Mouse (Mus musculus) kidney, postnatal 0 days (tissue): Measurements from ENCODE around the gene Tfam. TPM values are rescaled to one million over a fixed set of nuclear protein-coding genes. Genes with fewer than 3 reads are reported as not detected.

Experiments
- ATAC-seq: fragments of 200-750 bp; cut with Nextera tagmentation; replicated peaks from 2 replicates; pipeline ENCODE4 v1.8.0; 2017; ENCODE audit warnings: low read depth, moderate number of reproducible peaks, moderate TSS enrichment, moderate library complexity; ENCODE audit not compliant: low FRiP score
- DNase-seq: peaks from one replicate; pipeline ENCODE4 v3.0.0-alpha.2; 2016; ENCODE audit warnings: low spot score
- H3K27ac ChIP-seq: fragments of 300-500 bp; sonication (generic); 2 replicates; pipeline ENCODE4 v1.5.1; 2014; ENCODE audit warnings: mild to moderate bottlenecking
- H3K27me3 ChIP-seq: fragments of 300-500 bp; sonication (generic); 2 replicates; pipeline ENCODE4 v1.6.1; 2014; ENCODE audit warnings: low read length, mixed read lengths; ENCODE audit not compliant: insufficient read depth
- H3K36me3 ChIP-seq: fragments of 300-500 bp; sonication (generic); 2 replicates; pipeline ENCODE4 v1.6.1; 2014; ENCODE audit warnings: low read length, mixed read lengths; ENCODE audit not compliant: insufficient read depth
- H3K4me1 ChIP-seq: fragments of 300-500 bp; sonication (generic); replicated peaks from 2 replicates; pipeline ENCODE4 v1.6.1; 2014; ENCODE audit warnings: antibody characterized with exemption, low read length, mixed read lengths; ENCODE audit not compliant: insufficient read depth
- H3K4me2 ChIP-seq: fragments of 300-500 bp; sonication (generic); 2 replicates; pipeline ENCODE4 v1.6.1; 2014; ENCODE audit warnings: mild to moderate bottlenecking, low read length, moderate library complexity, mixed read lengths
- H3K4me3 ChIP-seq: fragments of 300-500 bp; sonication (generic); replicated peaks from 2 replicates; pipeline ENCODE4 v1.5.1; 2014; ENCODE audit warnings: low read depth, low read length
- H3K9ac ChIP-seq: fragments of 300-500 bp; sonication (generic); 2 replicates; pipeline ENCODE4 v1.6.1; 2014; ENCODE audit warnings: low read depth, low read length
- H3K9me3 ChIP-seq: fragments of 300-500 bp; sonication (generic); replicated peaks from 2 replicates; pipeline ENCODE4 v1.6.1; 2016; ENCODE audit warnings: low read length, inconsistent platforms, mixed read lengths
- CTCF ChIP-seq: IDR thresholded peaks from 2 replicates; pipeline ENCODE4 v1.5.1; 2016; ENCODE audit warnings: antibody characterized with exemption, low read depth, mild to moderate bottlenecking, moderate library complexity
- WGBS: fragments of 180-500 bp; shearing (Covaris S2); extraction: QIAGEN DNeasy Blood & Tissue Kit; methylation state at CpG from one replicate; pipeline ENCODE4 v1.1.7; 2014; 5-methylcytosine and 5-hydroxymethylcytosine counted together
- polyA plus RNA-seq: library from polyadenylated mRNA; unstranded; fragments of >200 nt; fragmentation: Nextera tagmentation; extraction: Ambion mirVana; gene quantifications from 2 replicates; pipeline ENCODE4 v1.2.1, GENCODE M21; 2015

Tfam gene
- polyA plus RNA-seq, 1 experiment from 2014 or later = 75.2 TPM

DNA sequence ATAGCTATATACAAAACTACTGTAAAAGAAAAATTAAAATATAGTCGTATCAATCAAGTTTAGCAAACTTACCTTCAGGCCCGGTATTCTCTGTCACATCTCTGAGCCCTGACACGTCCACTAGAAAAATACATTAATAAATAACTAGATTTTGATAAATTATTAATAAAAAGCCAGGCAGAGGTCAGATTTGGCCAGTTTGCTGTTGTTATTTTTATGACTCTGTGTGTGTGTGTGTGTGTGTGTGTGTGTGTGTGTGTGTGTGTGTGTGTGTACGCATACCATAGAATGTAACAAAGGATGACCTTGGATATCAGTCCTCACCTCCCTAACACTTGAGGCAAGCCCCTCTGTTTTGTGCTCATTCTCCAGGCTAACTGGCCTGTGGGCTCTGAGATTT is 56.1 kb downstream of the Tfam start:
- H3K4me2 ChIP-seq = no peak overlapping the region
- H3K27ac ChIP-seq = peak overlapping the region; percentile 47; the same call in 1 of the 2 replicates
- no peak overlapping the region for H3K4me3 ChIP-seq
- no peaks in the 10 kb centered on the region for H3K36me3 ChIP-seq
- ATAC-seq (0 out of 2 replicates have a peak, but pooled peaks have one; percentile 36), DNase-seq (no peak)
- 68% methylated on average over 4 of the region's 4 CpGs for WGBS
- H3K9ac ChIP-seq = no peak overlapping the region
- no peaks in the 10 kb centered on the region for H3K4me1 ChIP-seq
- no peaks in the 10 kb centered on the region for H3K27me3 ChIP-seq
- no peak for TF ChIP-seq CTCF
- H3K9me3 ChIP-seq = no peaks in the 10 kb centered on the region

DNA sequence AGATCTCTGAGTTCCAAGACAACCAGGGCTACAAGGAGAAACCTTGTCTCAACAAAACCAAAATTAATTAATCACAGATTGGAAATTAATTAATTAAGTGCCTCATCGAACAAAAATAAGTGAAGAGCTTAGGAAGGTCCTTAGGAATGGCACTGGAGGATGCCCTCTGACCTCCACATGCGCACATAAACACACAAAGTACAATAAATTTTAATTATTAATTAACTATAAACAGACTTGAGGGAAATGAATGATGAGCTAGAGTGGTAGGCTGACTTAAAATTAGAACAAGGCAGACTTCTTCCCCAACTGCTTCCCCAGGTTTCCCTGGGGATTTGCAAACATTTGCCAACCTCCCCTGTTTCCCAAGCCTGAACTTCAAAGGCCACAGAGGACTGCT is 57.0 kb downstream of the Tfam start:
- 54% methylated on average over 2 of the region's 2 CpGs for WGBS
- DNase-seq = no peak
- H3K36me3 ChIP-seq = no peaks in the 10 kb centered on the region
- peak overlapping the region; percentile 27; the same call in 1 of the 2 replicates for H3K27ac ChIP-seq
- H3K4me1 ChIP-seq = no peaks in the 10 kb centered on the region
- no peaks in the 10 kb centered on the region for H3K27me3 ChIP-seq
- H3K4me3 ChIP-seq = no peak overlapping the region
- ATAC-seq = no peak
- no peak overlapping the region for H3K9ac ChIP-seq
- H3K9me3 ChIP-seq = no peaks in the 10 kb centered on the region
- TF ChIP-seq CTCF = no peak
- no peak overlapping the region for H3K4me2 ChIP-seq

DNA sequence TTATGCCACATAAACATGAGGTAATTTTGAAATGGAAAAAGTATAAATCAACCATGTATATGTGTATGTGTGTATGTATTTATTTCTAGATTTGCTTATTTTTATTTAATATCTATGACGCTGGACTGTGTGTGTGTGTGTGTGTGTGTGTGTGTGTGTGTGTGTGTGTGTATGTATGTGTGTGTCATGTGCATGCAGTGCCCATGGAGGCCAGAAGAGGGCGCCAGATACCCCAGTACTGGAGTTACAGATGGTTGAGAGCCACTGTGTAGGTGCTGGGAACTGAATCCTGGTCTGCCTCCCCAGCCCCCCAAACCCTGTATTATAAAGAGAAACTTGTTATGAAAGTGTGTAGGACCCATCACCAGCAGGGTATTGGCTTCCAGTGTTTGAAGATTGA is 58.0 kb downstream of the Tfam start:
- no peaks in the 10 kb centered on the region for H3K27me3 ChIP-seq
- no peak overlapping the region for H3K4me3 ChIP-seq
- WGBS = 47% methylated on average over 2 of the region's 2 CpGs
- no peak overlapping the region for H3K4me2 ChIP-seq
- ATAC-seq (no peak), DNase-seq (no peak)
- peak; percentile 35; the same call in 1 of the 2 replicates for TF ChIP-seq CTCF
- H3K9ac ChIP-seq = no peak overlapping the region
- no peaks in the 10 kb centered on the region for H3K4me1 ChIP-seq
- H3K36me3 ChIP-seq = no peaks in the 10 kb centered on the region
- no peaks in the 10 kb centered on the region for H3K9me3 ChIP-seq
- no peak overlapping the region for H3K27ac ChIP-seq

DNA sequence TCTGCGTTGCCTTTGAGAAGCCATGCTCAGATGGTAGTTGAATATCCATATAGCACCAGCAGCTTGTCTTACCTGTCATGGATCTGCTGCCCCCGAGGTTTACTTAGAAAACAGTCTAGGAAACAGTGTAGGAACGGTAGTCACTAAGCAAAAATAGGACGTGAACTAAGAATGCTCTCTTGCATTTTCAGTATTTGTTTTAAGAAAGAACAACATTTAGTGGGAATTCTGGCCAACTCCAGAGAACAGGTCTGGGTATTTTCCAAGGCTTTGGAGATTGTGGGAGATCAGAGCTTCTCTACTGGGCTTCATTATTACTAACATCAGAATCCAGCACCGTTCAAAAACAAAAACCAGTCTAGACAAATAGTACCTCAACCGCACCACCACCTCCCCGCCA is 60.9 kb downstream of the Tfam start:
- Histone ChIP-seq H3K9me3 (no peaks in the 10 kb centered on the region), H3K36me3 (no peaks in the 10 kb centered on the region), H3K27me3 (no peaks in the 10 kb centered on the region), H3K4me3 (no peak overlapping the region), H3K9ac (no peak overlapping the region), H3K4me1 (no peaks in the 10 kb centered on the region), H3K27ac (no peak overlapping the region; the same call in 1 of the 2 replicates), H3K4me2 (no peak overlapping the region)
- WGBS = 78% methylated on average over 7 of the region's 7 CpGs
- ATAC-seq (no peak), DNase-seq (no peak)
- TF ChIP-seq CTCF = no peak

DNA sequence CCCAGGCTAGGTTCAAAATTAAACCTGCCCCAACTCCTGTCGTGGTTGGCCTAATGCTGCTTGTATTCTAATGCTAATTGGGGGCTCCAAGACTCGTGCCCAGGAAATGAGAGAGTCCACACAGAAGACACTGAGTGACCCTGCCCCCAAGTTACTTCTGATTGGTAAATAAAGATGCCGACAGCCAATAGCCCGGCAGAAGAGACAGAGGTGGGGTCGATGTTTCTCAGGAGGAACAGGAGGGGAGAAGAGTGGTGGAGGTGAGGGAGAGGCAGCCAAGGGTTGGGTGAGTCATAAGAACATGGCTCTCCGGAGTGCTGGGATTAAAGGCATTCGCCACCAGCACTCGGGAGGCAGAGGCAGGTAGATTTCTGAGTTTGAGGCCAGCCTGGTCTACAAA is 61.7 kb downstream of the Tfam start:
- H3K4me2 ChIP-seq = no peak overlapping the region
- H3K9me3 ChIP-seq = no peaks in the 10 kb centered on the region
- ATAC-seq (no peak), DNase-seq (no peak)
- H3K4me3 ChIP-seq = no peak overlapping the region
- no peaks in the 10 kb centered on the region for H3K36me3 ChIP-seq
- no peaks in the 10 kb centered on the region for H3K27me3 ChIP-seq
- no peaks in the 10 kb centered on the region for H3K4me1 ChIP-seq
- no peak overlapping the region for H3K9ac ChIP-seq
- H3K27ac ChIP-seq = no peak overlapping the region
- WGBS = 78% methylated on average over 8 of the region's 8 CpGs
- TF ChIP-seq CTCF = no peak

Other genes starting within 250 kb of the Tfam start
- 65.7 and 71.7 TPM in 2 replicates for gene Bicc1, start 78.6 kb downstream of the Tfam start, polyA plus RNA-seq
- gene Ube2d1, start 47.0 kb upstream of the Tfam start, polyA plus RNA-seq = 56.4 and 58.0 TPM in 2 replicates
- 300 and 305 TPM in 2 replicates for gene Cisd1, start 106.7 kb upstream of the Tfam start, polyA plus RNA-seq
- 16.1 and 17.5 TPM in 2 replicates for gene Ipmk, start 109.5 kb upstream of the Tfam start, polyA plus RNA-seq